Mouse (Mus musculus): ENCODE measurements around the gene Plekhh2.

The Plekhh2 gene

DNA sequence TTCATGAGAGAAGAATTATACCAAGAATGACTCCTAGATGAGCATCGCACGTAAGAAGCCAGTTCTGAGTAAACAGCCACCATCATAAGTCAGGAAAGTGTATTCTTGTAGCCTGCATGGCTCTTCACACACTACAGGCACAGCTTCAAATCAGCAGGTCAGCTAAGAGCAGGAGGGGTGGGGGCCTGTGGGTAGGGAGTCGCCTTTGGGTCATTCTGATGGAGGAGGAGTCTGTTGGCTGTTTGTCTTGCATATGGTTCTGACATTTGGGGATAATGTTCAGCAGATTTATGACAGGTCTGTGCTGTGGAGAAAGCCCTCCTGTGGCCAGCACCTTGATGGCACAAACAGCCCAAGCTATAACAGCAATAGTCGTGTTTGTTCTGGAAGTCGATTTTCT is 144.5 kb downstream of the Plekhh2 start:
- in situ Hi-C loops (cut with MboI; ENCODE audit: low pct_unique_long_range_greater_than_20kb in 1 of 2, low sequenced_read_pairs in 2 of 2, unreplicated experiment in 1 of 2): no loop called here

GRCm38 (mm10) chr17:84656653-84657421 is 145.1 kb downstream of the Plekhh2 start:
- in situ Hi-C loops (cut with MboI; ENCODE audit: low pct_unique_long_range_greater_than_20kb in 1 of 2, low sequenced_read_pairs in 2 of 2, unreplicated experiment in 1 of 2): no loop called here

DNA sequence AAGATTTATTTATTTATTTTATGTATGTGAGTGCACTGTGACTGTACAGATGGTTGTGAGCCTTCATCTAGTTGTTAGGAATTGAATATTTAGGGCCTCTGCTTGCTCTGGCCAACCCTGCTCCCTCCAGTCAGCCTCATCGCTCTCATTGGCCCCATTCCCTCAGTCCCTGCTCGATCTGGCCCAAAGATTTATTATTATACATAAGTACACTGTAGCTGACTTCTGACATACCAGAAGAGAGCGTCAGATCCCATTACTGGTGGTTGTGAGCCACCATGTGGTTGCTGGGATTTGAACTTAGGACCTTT is 145.7 kb downstream of the Plekhh2 start:
- in situ Hi-C loops (cut with MboI; ENCODE audit: low pct_unique_long_range_greater_than_20kb in 1 of 2, low sequenced_read_pairs in 2 of 2, unreplicated experiment in 1 of 2): no loop called here

DNA sequence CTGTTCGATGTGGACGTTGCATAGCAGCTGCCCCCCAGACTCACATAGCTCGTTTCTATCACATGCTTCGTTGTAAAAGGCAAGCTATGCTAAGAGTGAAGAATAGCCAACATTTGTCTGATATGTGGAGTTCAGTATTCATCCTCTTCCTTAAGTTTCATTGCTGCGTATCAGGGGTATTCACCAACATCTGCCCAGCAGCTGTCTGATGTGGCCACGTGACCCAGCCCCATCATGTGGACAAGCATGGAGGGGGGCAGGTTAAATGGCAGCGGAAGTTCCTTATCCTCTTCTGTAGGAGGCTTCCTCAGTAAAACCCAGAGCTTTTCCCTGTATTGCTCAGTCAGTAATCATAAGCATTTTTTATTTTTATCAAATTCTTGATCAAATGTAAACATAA is 146.1 kb downstream of the Plekhh2 start:
- in situ Hi-C loops (cut with MboI; ENCODE audit: low pct_unique_long_range_greater_than_20kb in 1 of 2, low sequenced_read_pairs in 2 of 2, unreplicated experiment in 1 of 2): no loop called here

GRCm38 (mm10) chr17:84658195-84658594 is 146.5 kb downstream of the Plekhh2 start:
- in situ Hi-C loops (cut with MboI; ENCODE audit: low pct_unique_long_range_greater_than_20kb in 1 of 2, low sequenced_read_pairs in 2 of 2, unreplicated experiment in 1 of 2): no loop called here

GRCm38 (mm10) chr17:84658951-84659350 is 147.3 kb downstream of the Plekhh2 start:
- in situ Hi-C loops (cut with MboI; ENCODE audit: low pct_unique_long_range_greater_than_20kb in 1 of 2, low sequenced_read_pairs in 2 of 2, unreplicated experiment in 1 of 2): no loop called here

DNA sequence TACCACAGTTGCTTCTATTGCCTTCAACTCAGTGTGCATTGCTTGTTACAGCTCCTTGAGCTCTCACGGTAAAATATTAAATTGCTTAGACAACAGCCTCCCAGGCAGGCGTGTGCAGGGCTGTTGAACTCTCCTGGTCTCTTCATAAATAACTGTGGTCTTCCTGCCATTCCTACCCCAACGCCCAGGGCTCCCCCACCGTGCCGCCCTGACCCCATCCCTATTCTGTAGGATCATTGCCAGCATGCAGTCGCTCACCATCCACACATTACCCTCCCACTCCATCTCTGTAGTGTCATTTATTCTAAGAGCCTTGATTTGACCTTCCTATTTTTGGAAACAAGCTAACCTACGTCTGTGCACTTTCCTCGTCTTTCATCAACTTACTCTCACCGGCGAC is 153.4 kb downstream of the Plekhh2 start:
- in situ Hi-C loops (cut with MboI; ENCODE audit: low pct_unique_long_range_greater_than_20kb in 1 of 2, low sequenced_read_pairs in 2 of 2, unreplicated experiment in 1 of 2): no loop called here

DNA sequence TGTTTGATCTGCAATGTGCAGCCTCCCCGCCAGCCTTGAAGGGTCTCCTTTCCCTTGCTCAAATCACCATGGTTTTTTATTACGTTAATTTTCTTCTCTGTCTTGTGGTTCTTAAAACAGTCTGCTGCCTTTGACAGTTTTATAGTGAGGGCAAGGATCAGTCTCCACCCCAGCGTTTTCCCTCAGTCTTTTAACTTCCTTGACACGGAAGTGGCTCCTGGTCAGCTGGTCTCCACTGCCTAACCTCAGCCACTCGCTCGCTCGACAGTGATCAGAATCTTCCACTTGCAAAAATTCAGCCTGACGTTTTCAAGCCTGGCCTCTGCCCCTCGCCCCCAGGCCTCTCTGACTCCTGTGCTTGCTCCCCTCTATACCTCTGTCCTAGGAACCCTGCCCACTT is 154.0 kb downstream of the Plekhh2 start:
- in situ Hi-C loops (cut with MboI; ENCODE audit: low pct_unique_long_range_greater_than_20kb in 1 of 2, low sequenced_read_pairs in 2 of 2, unreplicated experiment in 1 of 2): no loop called here

GRCm38 (mm10) chr17:84667848-84668247 is 156.2 kb downstream of the Plekhh2 start:
- in situ Hi-C loops (cut with MboI; ENCODE audit: low pct_unique_long_range_greater_than_20kb in 1 of 2, low sequenced_read_pairs in 2 of 2, unreplicated experiment in 1 of 2): no loop called here

Measured in mouse embryonic stem cell (cell line).